ENCODE assay signal across 13 mouse cellular contexts in genomic region chr9:44450387-44450786, GRCm38 (mm10). TPM values are rescaled to one million over a fixed set of nuclear protein-coding genes. Genes with fewer than 3 reads are reported as not detected.
DNase-seq lines count a peak whose midpoint lies in the region; ATAC-seq and TF ChIP-seq lines count a peak whose summit lies in the region.
"Had no signal": no experiment of that assay in that cellular context is flagged by ENCODE, and none has a peak within 500 bp of the region (broad histone marks: within the 10 kb centered on the region; RNA-seq: fewer than 3 reads in every experiment).

No protein-coding gene starts in this region.

- DNase-seq in forebrain, postnatal 0 days: no peak
- no peak for DNase-seq in forebrain, embryonic 10.5 days (ENCODE audit: extremely low spot score, low spot score)
- peak; percentile 13 for DNase-seq in lung, embryonic 14.5 days
- DNase-seq in lung, adult 2 months: no peak
- DNase-seq in MEL (ENCODE audit: low read depth, low spot score): peak; percentile 39
- no peak for DNase-seq in stomach, postnatal 0 days (ENCODE audit: low spot score)
- no peak for DNase-seq in frontal cortex, postnatal 25 days (ENCODE audit: low spot score in 2 of 2)
- DNase-seq in embryo, embryonic 11 days: no peak

- TF ChIP-seq CTCF in forebrain, postnatal 0 days (IDR thresholded peaks at IDR 0.05; ENCODE audit: low read depth): peak; percentile 28; the same call in 1 of the 2 replicates
- peak; percentile 43 for TF ChIP-seq CTCF in lung, embryonic 14.5 days (IDR thresholded peaks at IDR 0.05; ENCODE audit: low read depth)
- TF ChIP-seq CTCF in lung, adult 2 months (IDR thresholded peaks at IDR 0.05; ENCODE audit: insufficient read depth, low read length): no peak
- TF ChIP-seq CTCF in MEL (IDR thresholded peaks at IDR 0.05 in 2 of 3, conservative IDR thresholded peaks at IDR 0.05 in 1 of 3; ENCODE audit: control insufficient read depth in 1 of 3, insufficient read depth in 1 of 3, low read depth in 2 of 3, low read length in 3 of 3, poor library complexity in 1 of 3, severe bottlenecking in 1 of 3): peak; percentile 46 to 64 (median 59); a peak in 5 of 6 replicates
- peak; percentile 56 for TF ChIP-seq CTCF in stomach, postnatal 0 days (IDR thresholded peaks at IDR 0.05; ENCODE audit: low read depth)

- TF ChIP-seq POLR2A in lung, adult 2 months (IDR thresholded peaks at IDR 0.05; ENCODE audit: borderline replicate concordance, extremely low read depth, low read depth, low read length): no peak
- TF ChIP-seq POLR2A in MEL (IDR thresholded peaks at IDR 0.05; ENCODE audit: control insufficient read depth in 1 of 2, insufficient read depth in 1 of 2, low read depth in 1 of 2, low read length in 2 of 2, poor library complexity in 1 of 2): no peak

- peak; percentile 39 for TF ChIP-seq RAD21 in MEL (IDR thresholded peaks at IDR 0.05; ENCODE audit: low read depth, low read length)

- no peak overlapping the region for H3K4me3 ChIP-seq in forebrain, postnatal 0 days (ENCODE audit: low read depth, low read length)
- H3K4me3 ChIP-seq in forebrain, embryonic 10.5 days: no peak overlapping the region
- no peak overlapping the region for H3K4me3 ChIP-seq in lung, embryonic 14.5 days (ENCODE audit: low read depth, low read length)
- no peak overlapping the region for H3K4me3 ChIP-seq in lung, adult 2 months (replicated peaks; ENCODE audit: extremely low read depth, low read depth, low read length)
- H3K4me3 ChIP-seq in MEL (ENCODE audit: control insufficient read depth in 1 of 2, insufficient read depth in 1 of 2, low read depth in 2 of 2, low read length in 2 of 2): no peak overlapping the region
- no peak overlapping the region for H3K4me3 ChIP-seq in stomach, postnatal 0 days (ENCODE audit: low read depth, low read length)
- H3K4me3 ChIP-seq: heart, embryonic 13.5 days had no signal

- H3K79me2 ChIP-seq in MEL (ENCODE audit: control insufficient read depth, insufficient read depth, low read length, poor library complexity): no peaks in the 10 kb centered on the region

- no peak overlapping the region for H3K27ac ChIP-seq in forebrain, postnatal 0 days (ENCODE audit: low read depth, low read length)
- H3K27ac ChIP-seq in forebrain, embryonic 10.5 days: no peak overlapping the region
- H3K27ac ChIP-seq in lung, embryonic 14.5 days (ENCODE audit: low read depth): no peak overlapping the region
- H3K27ac ChIP-seq in MEL (ENCODE audit: control insufficient read depth, low read depth, low read length): no peak overlapping the region
- H3K27ac ChIP-seq in stomach, postnatal 0 days (replicated peaks): no peak overlapping the region
- H3K27ac ChIP-seq: heart, embryonic 13.5 days had no signal

- no peak for ATAC-seq in forebrain, postnatal 0 days
- no peak for ATAC-seq in lung, embryonic 14.5 days (ENCODE audit: insufficient read depth)
- no peak for ATAC-seq in stomach, postnatal 0 days (ENCODE audit: low FRiP score, low TSS enrichment)

- H3K36me3 ChIP-seq in forebrain, postnatal 0 days (ENCODE audit: insufficient read depth): no peaks in the 10 kb centered on the region
- H3K36me3 ChIP-seq in forebrain, embryonic 10.5 days (replicated peaks): no peaks in the 10 kb centered on the region
- no peaks in the 10 kb centered on the region for H3K36me3 ChIP-seq in lung, embryonic 14.5 days (ENCODE audit: insufficient read depth)
- H3K36me3 ChIP-seq in MEL (ENCODE audit: control insufficient read depth in 1 of 2, insufficient read depth in 2 of 2, low read length in 2 of 2): no peaks in the 10 kb centered on the region
- no peaks in the 10 kb centered on the region for H3K36me3 ChIP-seq in stomach, postnatal 0 days (ENCODE audit: control insufficient read depth, insufficient read depth, low read length)
- H3K36me3 ChIP-seq: heart, embryonic 13.5 days had no signal

- TF ChIP-seq EP300 in MEL (IDR thresholded peaks at IDR 0.05; ENCODE audit: low read depth in 1 of 2, low read length in 2 of 2): no peak
- TF ChIP-seq EP300 in stomach, postnatal 0 days (optimal IDR thresholded peaks at IDR 0.05): no peak

- no peak overlapping the region for H3K9ac ChIP-seq in forebrain, postnatal 0 days
- no peak overlapping the region for H3K9ac ChIP-seq in lung, embryonic 14.5 days
- no peak overlapping the region for H3K9ac ChIP-seq in MEL (ENCODE audit: control insufficient read depth, low read depth, low read length, poor library complexity, severe bottlenecking)
- H3K9ac ChIP-seq in stomach, postnatal 0 days (ENCODE audit: low read length): no peak overlapping the region
- H3K9ac ChIP-seq: heart, embryonic 13.5 days had no signal

- H3K4me2 ChIP-seq in forebrain, postnatal 0 days (ENCODE audit: low read depth): no peak overlapping the region
- no peak overlapping the region for H3K4me2 ChIP-seq in lung, embryonic 14.5 days
- no peak overlapping the region for H3K4me2 ChIP-seq in stomach, postnatal 0 days (replicated peaks; ENCODE audit: low read depth)
- H3K4me2 ChIP-seq: heart, embryonic 13.5 days had no signal

- no peaks in the 10 kb centered on the region for H3K9me3 ChIP-seq in forebrain, postnatal 0 days (ENCODE audit: low read length)
- no peaks in the 10 kb centered on the region for H3K9me3 ChIP-seq in forebrain, embryonic 10.5 days
- H3K9me3 ChIP-seq in lung, embryonic 14.5 days (ENCODE audit: low read depth, low read length): no peaks in the 10 kb centered on the region
- no peaks in the 10 kb centered on the region for H3K9me3 ChIP-seq in MEL (replicated peaks; ENCODE audit: insufficient read depth, low read length)
- H3K9me3 ChIP-seq in stomach, postnatal 0 days (ENCODE audit: control insufficient read depth, low read length): no peaks in the 10 kb centered on the region
- H3K9me3 ChIP-seq: heart, embryonic 13.5 days had no signal

- H3K4me1 ChIP-seq in forebrain, postnatal 0 days (ENCODE audit: insufficient read depth): no peaks in the 10 kb centered on the region; the same call in 1 of the 2 replicates
- peaks cover 20% of the 10 kb centered on the region for H3K4me1 ChIP-seq in forebrain, embryonic 10.5 days
- no peaks in the 10 kb centered on the region for H3K4me1 ChIP-seq in lung, embryonic 14.5 days (ENCODE audit: insufficient read depth)
- H3K4me1 ChIP-seq in lung, adult 2 months (ENCODE audit: control insufficient read depth, insufficient read depth, low read length): no peaks in the 10 kb centered on the region
- peaks cover 0 to 3% of the 10 kb centered on the region in 2 experiments; a peak in 1 of 4 replicates for H3K4me1 ChIP-seq in MEL (ENCODE audit: control insufficient read depth in 1 of 2, insufficient read depth in 2 of 2, low read length in 2 of 2)
- no peaks in the 10 kb centered on the region for H3K4me1 ChIP-seq in stomach, postnatal 0 days (replicated peaks; ENCODE audit: control insufficient read depth, insufficient read depth)

- H3K27me3 ChIP-seq in forebrain, postnatal 0 days (ENCODE audit: insufficient read depth, low read length): no peaks in the 10 kb centered on the region
- peaks cover 32% of the 10 kb centered on the region for H3K27me3 ChIP-seq in forebrain, embryonic 10.5 days (ENCODE audit: poor library complexity, severe bottlenecking)
- 0 out of 2 replicates have a peak, but pooled peaks cover 3% of the 10 kb centered on the region for H3K27me3 ChIP-seq in lung, embryonic 14.5 days (ENCODE audit: insufficient read depth, low read length)
- no peaks in the 10 kb centered on the region for H3K27me3 ChIP-seq in MEL (ENCODE audit: control insufficient read depth in 1 of 2, insufficient read depth in 2 of 2, low read length in 2 of 2)
- H3K27me3 ChIP-seq in stomach, postnatal 0 days (ENCODE audit: control insufficient read depth, insufficient read depth, low read length): no peaks in the 10 kb centered on the region

RNA-seq across cellular contexts. Expression of gene Upk2, which starts 4.4 kb away (rescaled TPM):
- total RNA-seq in forebrain, postnatal 0 days (2014; rRNA removed): not detected in 2 replicates
- polyA plus RNA-seq in forebrain, postnatal 0 days (2015; fragmentation: Nextera tagmentation; extraction: Ambion mirVana): not detected in 2 replicates
- not detected in 2 replicates for polyA plus RNA-seq in forebrain, embryonic 10.5 days (2016; fragmentation: Nextera tagmentation; extraction: Ambion mirVana)
- polyA plus RNA-seq in lung, embryonic 14.5 days (2014; fragmentation: Nextera tagmentation; extraction: Ambion mirVana): 0.39 and 0.53 TPM in 2 replicates
- polyA plus RNA-seq in lung, adult 2 months (2012; rRNA removed): 4.0 and 4.4 TPM in 2 replicates
- not detected in 2 replicates for total RNA-seq in MEL (2012; rRNA removed)
- polyA plus RNA-seq in MEL (2012; ENCODE audit: insufficient read depth in 1 of 2, insufficient read length in 2 of 2, low read depth in 1 of 2, low replicate concordance in 2 of 2, missing spikeins in 1 of 2): not detected
- polyA plus RNA-seq in stomach, postnatal 0 days (2015; fragmentation: Nextera tagmentation; extraction: Ambion mirVana): 5.4 and 7.0 TPM in 2 replicates
- total RNA-seq: left cerebral cortex, postnatal 36 days; monocyte, adult 5-6 weeks had no signal
- polyA plus RNA-seq: heart, embryonic 13.5 days had no signal

RNA-seq across cellular contexts. Expression of gene Foxr1, which starts 9.5 kb away (rescaled TPM):
- total RNA-seq in forebrain, postnatal 0 days (2014; rRNA removed): not detected in 2 replicates
- not detected in 2 replicates for polyA plus RNA-seq in forebrain, postnatal 0 days (2015; fragmentation: Nextera tagmentation; extraction: Ambion mirVana)
- polyA plus RNA-seq in forebrain, embryonic 10.5 days (2016; fragmentation: Nextera tagmentation; extraction: Ambion mirVana): not detected in 2 replicates
- polyA plus RNA-seq in lung, embryonic 14.5 days (2014; fragmentation: Nextera tagmentation; extraction: Ambion mirVana): not detected in 2 replicates
- 0.16 TPM in 1 of 2 replicates, not detected in the other for polyA plus RNA-seq in lung, adult 2 months (2012; rRNA removed)
- total RNA-seq in MEL (2012; rRNA removed): 0.08 TPM in 1 of 2 replicates, not detected in the other
- under 1 TPM in 1 of 2 experiments, not detected in 1; 0.07 TPM for polyA plus RNA-seq in MEL (2012; ENCODE audit: insufficient read depth in 1 of 2, insufficient read length in 2 of 2, low read depth in 1 of 2, low replicate concordance in 2 of 2, missing spikeins in 1 of 2)
- polyA plus RNA-seq in stomach, postnatal 0 days (2015; fragmentation: Nextera tagmentation; extraction: Ambion mirVana): 0.05 TPM in 1 of 2 replicates, not detected in the other
- total RNA-seq: gastrocnemius, adult 18-20 months; left cerebral cortex, postnatal 36 days; monocyte, adult 5-6 weeks had no signal
- polyA plus RNA-seq: heart, embryonic 13.5 days; lung, embryonic 16.5 days had no signal

RNA-seq across cellular contexts. Expression of gene Ccdc84, which starts 32.0 kb away (rescaled TPM):
- total RNA-seq in forebrain, postnatal 0 days (2014; rRNA removed): 24.4 and 24.5 TPM in 2 replicates
- polyA plus RNA-seq in forebrain, postnatal 0 days (2015; fragmentation: Nextera tagmentation; extraction: Ambion mirVana): 20.1 and 25.2 TPM in 2 replicates
- polyA plus RNA-seq in forebrain, embryonic 10.5 days (2016; fragmentation: Nextera tagmentation; extraction: Ambion mirVana): 25.6 and 26.1 TPM in 2 replicates
- polyA plus RNA-seq in lung, embryonic 14.5 days (2014; fragmentation: Nextera tagmentation; extraction: Ambion mirVana): 24.4 and 27.7 TPM in 2 replicates
- polyA plus RNA-seq in lung, adult 2 months (2012; rRNA removed): 16.4 and 23.0 TPM in 2 replicates
- total RNA-seq in MEL (2012; rRNA removed): 13.2 and 18.7 TPM in 2 replicates
- 10 to 100 TPM in 1 of 2 experiments, not detected in 1; 18.0 TPM for polyA plus RNA-seq in MEL (2012; ENCODE audit: insufficient read depth in 1 of 2, insufficient read length in 2 of 2, low read depth in 1 of 2, low replicate concordance in 2 of 2, missing spikeins in 1 of 2)
- polyA plus RNA-seq in stomach, postnatal 0 days (2015; fragmentation: Nextera tagmentation; extraction: Ambion mirVana): 16.4 and 16.6 TPM in 2 replicates

RNA-seq across cellular contexts. Expression of gene Bcl9l, which starts 32.2 kb away (rescaled TPM):
- 29.2 and 38.7 TPM in 2 replicates for total RNA-seq in forebrain, postnatal 0 days (2014; rRNA removed)
- 9.3 and 13.0 TPM in 2 replicates for polyA plus RNA-seq in forebrain, postnatal 0 days (2015; fragmentation: Nextera tagmentation; extraction: Ambion mirVana)
- 3.9 and 5.0 TPM in 2 replicates for polyA plus RNA-seq in forebrain, embryonic 10.5 days (2016; fragmentation: Nextera tagmentation; extraction: Ambion mirVana)
- 16.3 and 17.3 TPM in 2 replicates for polyA plus RNA-seq in lung, embryonic 14.5 days (2014; fragmentation: Nextera tagmentation; extraction: Ambion mirVana)
- 69.0 and 70.7 TPM in 2 replicates for polyA plus RNA-seq in lung, adult 2 months (2012; rRNA removed)
- 0.58 and 0.78 TPM in 2 replicates for total RNA-seq in MEL (2012; rRNA removed)
- polyA plus RNA-seq in MEL (2012; ENCODE audit: insufficient read depth in 1 of 2, insufficient read length in 2 of 2, low read depth in 1 of 2, low replicate concordance in 2 of 2, missing spikeins in 1 of 2): 1 to 10 TPM in 1 of 2 experiments, not detected in 1; 5.1 TPM
- 5.2 and 6.1 TPM in 2 replicates for polyA plus RNA-seq in stomach, postnatal 0 days (2015; fragmentation: Nextera tagmentation; extraction: Ambion mirVana)

RNA-seq across cellular contexts. Expression of gene Trappc4, which starts 43.0 kb away (rescaled TPM):
- 195 and 237 TPM in 2 replicates for total RNA-seq in forebrain, postnatal 0 days (2014; rRNA removed)
- polyA plus RNA-seq in forebrain, postnatal 0 days (2015; fragmentation: Nextera tagmentation; extraction: Ambion mirVana): 369 and 397 TPM in 2 replicates
- 181 and 189 TPM in 2 replicates for polyA plus RNA-seq in forebrain, embryonic 10.5 days (2016; fragmentation: Nextera tagmentation; extraction: Ambion mirVana)
- 116 and 121 TPM in 2 replicates for polyA plus RNA-seq in lung, embryonic 14.5 days (2014; fragmentation: Nextera tagmentation; extraction: Ambion mirVana)
- polyA plus RNA-seq in lung, adult 2 months (2012; rRNA removed): 42.2 and 43.8 TPM in 2 replicates
- 121 and 140 TPM in 2 replicates for total RNA-seq in MEL (2012; rRNA removed)
- polyA plus RNA-seq in MEL (2012; ENCODE audit: insufficient read depth in 1 of 2, insufficient read length in 2 of 2, low read depth in 1 of 2, low replicate concordance in 2 of 2, missing spikeins in 1 of 2): 100 to 1,000 TPM in 1 of 2 experiments, not detected in 1; 129 TPM
- polyA plus RNA-seq in stomach, postnatal 0 days (2015; fragmentation: Nextera tagmentation; extraction: Ambion mirVana): 95.9 and 97.6 TPM in 2 replicates

Comparison
In these comparisons a context has a peak if more than half of its experiments do, and no peak if none do; other contexts are left out.
1. DNase-seq: peak in lung, embryonic 14.5 days (single experiment) and MEL (single experiment); none in forebrain, postnatal 0 days (single experiment), forebrain, embryonic 10.5 days (single experiment), lung, adult 2 months (single experiment), stomach, postnatal 0 days (single experiment), frontal cortex, postnatal 25 days (0 of 2) and embryo, embryonic 11 days (single experiment).